Mouse (Mus musculus) layer of hippocampus, adult 9-11 months (tissue): ENCODE measurements around the gene Gm43191.

Experiments used
- DNase-seq: peaks from one replicate; pipeline ENCODE4 v3.0.0; 2022

Gm43191 gene

GRCm38 (mm10) chr3:116620636-116621370, 60.3 kb downstream of the Gm43191 start:
- peak; percentile 23 for DNase-seq

- no peak for DNase-seq
These were observed 62.2 kb downstream of the Gm43191 start for GRCm38 (mm10) chr3:116618855-116619254.

DNA sequence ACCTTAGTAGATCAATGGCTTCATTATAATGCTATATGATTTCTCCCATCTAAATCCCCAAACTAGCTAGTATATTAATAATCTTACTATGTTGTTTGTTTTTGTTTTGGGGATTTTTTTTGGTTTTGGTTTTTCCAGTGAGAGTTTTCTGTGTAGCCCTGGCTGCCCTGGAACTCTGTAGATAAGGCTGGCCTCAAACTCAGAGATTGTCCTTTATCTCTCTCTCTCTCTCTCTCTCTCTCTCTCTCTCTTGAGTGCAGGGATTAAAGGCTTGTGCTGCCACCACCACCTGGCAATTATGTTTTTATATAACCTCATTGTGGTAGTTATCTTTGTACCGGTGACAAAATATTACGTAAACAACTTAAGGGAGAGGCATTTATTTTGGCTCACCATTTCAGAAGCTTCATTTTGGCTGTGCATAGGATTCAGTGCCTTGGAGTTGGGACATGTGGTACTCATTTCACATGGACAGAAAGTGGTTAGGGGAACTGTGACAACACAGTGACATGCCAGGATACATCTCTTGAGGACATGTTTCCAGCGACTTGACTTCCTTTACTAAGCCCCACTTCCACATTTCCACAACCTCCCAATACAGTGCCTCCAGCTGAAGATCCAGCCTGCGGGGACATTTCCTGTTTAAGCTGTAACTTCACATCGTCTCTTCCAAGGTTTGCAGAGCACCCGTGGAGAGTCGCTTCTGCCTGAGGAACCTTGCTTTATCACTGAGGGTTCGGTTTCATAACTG, 65.6 kb downstream of the Gm43191 start:
- DNase-seq: no peak

DNA sequence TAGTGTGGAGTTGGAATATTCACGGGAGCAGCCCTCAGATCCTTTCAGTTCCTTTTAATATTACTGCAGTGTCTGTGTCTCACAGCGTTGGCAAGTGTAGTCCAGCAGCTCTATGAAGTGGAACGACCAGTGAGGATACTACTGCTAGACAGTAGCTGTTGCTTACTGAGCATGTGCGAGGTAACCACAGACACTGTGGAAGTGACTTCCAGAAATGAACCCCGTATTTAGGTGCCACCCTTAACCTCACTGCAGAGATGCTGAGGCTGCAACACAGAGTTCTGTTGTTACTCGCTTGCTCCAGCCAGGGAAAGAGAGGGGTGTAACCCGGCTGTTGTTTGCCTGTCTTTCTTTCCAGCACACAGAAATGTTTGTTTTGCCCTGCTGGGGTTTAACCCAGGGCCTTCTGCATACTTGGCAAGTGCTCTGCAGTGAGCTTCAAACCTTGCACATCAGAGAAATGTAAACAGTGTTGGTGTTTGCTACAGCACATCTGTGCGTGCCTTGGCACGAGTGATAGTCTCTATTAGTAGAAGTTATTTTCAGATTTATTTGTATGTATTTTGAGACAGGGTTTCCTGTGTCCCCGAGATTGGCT, 66.7 kb downstream of the Gm43191 start, which contains the start of gene Trmt13:
TSS of gene Trmt13 (minus strand) at position 293 of the 598 bp plus-strand sequence.
- DNase-seq: peak; percentile 74

GRCm38 (mm10) chr3:116604570-116604969, 76.5 kb downstream of the Gm43191 start:
- no peak for DNase-seq

DNA sequence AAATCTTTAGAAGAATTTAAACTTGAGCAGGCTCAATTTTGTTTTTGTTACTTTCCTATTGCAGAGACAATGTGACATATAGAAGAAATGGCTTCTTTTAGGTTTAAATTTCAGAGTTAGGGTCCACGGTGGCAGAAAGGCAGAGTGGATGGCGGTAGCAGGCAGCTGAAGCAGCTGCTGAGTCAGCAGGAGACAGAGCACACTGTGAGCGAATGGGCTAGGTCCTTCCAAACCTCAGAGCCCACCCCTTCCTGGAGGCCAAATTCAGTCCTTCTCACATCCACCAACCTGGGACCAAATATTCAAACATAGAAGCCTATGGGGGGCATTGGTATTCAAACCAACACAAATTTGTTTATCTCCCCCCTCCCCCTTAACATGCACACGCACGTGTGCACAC, 79.3 kb downstream of the Gm43191 start:
- no peak for DNase-seq

DNA sequence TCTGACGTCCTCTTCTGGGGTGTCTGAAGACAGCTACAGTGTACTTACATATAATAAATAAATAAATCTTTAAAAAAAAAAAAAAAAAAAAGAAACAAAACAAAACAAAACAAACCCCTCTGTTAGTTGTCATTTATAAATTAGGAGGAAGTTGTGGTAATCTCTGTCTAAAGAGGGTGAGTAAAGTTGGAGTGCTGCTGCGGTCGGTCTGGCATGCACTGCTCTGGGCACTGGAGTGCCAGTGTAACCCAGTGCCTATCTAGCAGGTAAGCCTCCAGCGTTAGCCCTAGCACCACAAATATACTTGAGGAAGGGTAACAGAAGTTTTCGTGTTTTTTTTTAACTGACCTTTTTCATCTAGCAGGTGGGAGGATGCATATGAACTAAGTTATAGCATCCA, 80.1 kb downstream of the Gm43191 start:
- DNase-seq: no peak

DNA sequence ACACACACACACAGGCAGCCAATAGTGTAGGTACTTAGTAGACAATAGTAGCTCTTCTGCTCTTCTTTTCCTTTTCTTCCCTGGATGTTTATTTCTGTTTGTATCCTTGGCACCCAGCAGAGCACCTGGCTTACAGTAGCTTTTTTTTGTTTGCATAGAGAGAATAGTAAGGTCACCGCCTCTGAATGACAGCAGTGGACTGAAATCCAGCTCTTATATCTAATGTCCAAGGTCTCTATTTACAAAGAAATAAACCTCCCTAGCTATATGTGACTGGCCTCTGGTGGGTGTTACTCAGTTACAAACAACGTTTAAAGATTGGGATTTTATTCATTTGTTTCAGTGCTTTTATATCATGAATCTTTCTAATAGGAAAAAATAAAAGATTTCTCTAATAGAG, 81.4 kb downstream of the Gm43191 start:
- no peak for DNase-seq

- no peak for DNase-seq
These were observed 85.5 kb downstream of the Gm43191 start for GRCm38 (mm10) chr3:116595603-116595991.

DNA sequence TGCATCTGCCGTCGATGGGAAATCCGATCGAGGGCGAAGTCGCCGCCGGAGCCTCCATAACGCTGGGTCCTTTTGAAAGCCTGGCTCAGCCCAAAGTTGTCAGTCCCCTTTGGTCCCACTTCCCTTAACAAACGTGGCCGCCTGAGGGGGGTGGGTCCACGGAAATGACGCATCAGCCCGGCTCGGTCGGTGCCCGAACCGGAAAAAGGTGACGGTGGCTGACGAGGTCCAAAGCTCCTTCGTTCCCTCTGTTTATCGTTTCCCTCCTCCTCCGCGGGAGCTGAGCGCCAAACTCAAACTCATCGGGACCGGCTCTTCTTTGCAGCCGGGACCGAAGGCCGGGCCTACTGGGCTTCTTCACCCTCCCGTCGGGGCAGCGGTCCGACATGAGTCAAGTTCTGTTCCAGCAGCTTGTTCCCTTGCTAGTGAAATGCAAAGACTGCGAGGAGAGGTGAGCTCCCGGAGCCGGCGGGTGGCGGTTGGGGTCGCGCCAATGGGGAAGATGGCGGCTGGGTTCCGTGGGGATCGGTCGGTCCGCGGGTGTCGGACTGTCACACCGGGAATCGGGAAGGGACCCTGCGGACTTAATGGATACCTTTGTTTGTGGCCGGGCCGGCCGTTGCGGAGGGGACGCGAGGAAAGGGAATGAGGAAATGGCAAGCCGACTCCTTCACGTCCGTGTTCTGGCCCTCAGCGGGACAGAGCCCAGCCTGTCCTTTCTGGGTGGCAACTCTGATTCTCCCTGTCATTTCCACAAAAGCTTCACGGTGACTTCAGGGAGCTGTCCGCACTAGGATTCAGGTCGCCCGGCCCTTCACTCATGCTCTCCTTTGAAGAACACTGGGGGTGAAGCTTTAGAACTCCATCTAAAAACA, 86.1 kb downstream of the Gm43191 start, which contains the start of gene Sass6:
TSS of gene Sass6 (plus strand) at position 255 of the 875 bp plus-strand sequence.
- DNase-seq: peak; percentile 95

- peak; percentile 25 for DNase-seq
These were observed 86.9 kb downstream of the Gm43191 start for GRCm38 (mm10) chr3:116594076-116594727.
